Mouse (Mus musculus): Measurements from ENCODE around the gene Sh2b3.

- TF ChIP-seq CTCF (IDR thresholded peaks at IDR 0.05; ENCODE audit: low read depth) (no peak), EP300 (IDR thresholded peaks at IDR 0.05; ENCODE audit: low read depth) (no peak)
Measured at GRCm38 (mm10) chr5:121870832-121871231, 33.4 kb upstream of the Sh2b3 start.

Measured in liver, embryonic 14.5 days (tissue).